Mouse (Mus musculus) neural tube, postnatal 0 days (tissue): ENCODE data around the gene Scrn1. TPM values are rescaled to one million over a fixed set of nuclear protein-coding genes. Genes with fewer than 3 reads are reported as not detected.

Experiments
- polyA plus RNA-seq: library from polyadenylated mRNA; unstranded; fragments of >200 nt; fragmentation: Nextera tagmentation; extraction: Ambion mirVana; gene quantifications from 2 replicates; pipeline ENCODE4 v1.2.1, GENCODE M21; 2015

Gene Scrn1
- 91.6 and 102 TPM in 2 replicates for polyA plus RNA-seq

GRCm38 (mm10) chr6:54565665-54566545, at the start of gene Scrn1:
Gene Scrn1 (minus strand): TSS chr6:54566489.

DNA sequence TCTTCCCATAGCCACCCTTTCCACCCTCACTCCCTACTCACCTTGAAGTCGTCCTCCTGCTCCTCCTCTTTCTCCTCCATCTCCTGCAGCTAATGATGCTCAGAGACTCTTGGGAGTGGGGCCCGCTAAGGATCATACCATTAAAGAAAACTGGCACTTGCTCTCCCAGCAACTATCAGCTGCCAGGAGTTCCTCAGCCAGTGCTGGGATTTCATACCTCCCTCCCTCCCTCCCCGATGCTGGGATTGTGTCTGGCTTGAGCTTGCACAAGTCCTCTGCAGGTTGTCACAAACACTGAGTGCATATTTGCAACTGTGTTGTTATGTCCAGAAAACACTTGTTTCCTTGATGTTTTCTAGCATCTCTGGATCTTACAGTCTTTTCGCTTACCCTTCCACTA, 30.9 kb upstream of the Scrn1 start, which contains the start of gene Fkbp14:
Fkbp14 (minus strand) TSS at position 101 of the 400 bp plus-strand sequence.

GRCm38 (mm10) chr6:54594469-54595329, 28.4 kb upstream of the Scrn1 start, which contains the start of gene Plekha8:
Gene Plekha8 (plus strand): TSS chr6:54595111.

Other genes starting within 250 kb of the Scrn1 start
- 0.81 and 1.5 TPM in 2 replicates for gene Prr15, start 240.7 kb downstream of the Scrn1 start, polyA plus RNA-seq
- gene Wipf3, start 136.9 kb downstream of the Scrn1 start, polyA plus RNA-seq = 0.99 and 1.1 TPM in 2 replicates
- 5.5 and 5.8 TPM in 2 replicates for gene Plekha8, start 28.6 kb upstream of the Scrn1 start, polyA plus RNA-seq
- 8.7 and 10.9 TPM in 2 replicates for gene Fkbp14, start 30.8 kb upstream of the Scrn1 start, polyA plus RNA-seq
- 46.9 and 52.9 TPM in 2 replicates for gene Mturn, start 115.1 kb upstream of the Scrn1 start, polyA plus RNA-seq